ENCODE assay signal across 22 mouse cellular contexts in the genomic region with DNA sequence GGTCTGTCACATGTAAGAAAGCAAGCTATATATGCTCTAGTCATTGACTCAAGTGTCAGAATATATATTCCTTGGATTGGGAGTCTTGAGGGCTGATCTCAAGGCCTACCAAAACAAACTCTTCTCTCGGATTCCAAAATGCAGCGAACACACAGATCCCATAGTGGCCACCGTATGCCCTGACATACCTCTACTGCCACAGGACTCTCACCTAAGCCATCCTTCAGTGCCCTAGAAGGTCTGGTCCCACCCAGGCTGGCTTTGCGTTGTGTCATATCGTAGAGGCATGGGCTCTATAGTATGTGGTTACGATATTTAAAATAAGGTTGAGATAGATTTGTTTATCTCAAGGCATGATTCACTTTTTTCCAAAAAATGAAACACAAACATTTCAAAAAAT.
"Had no signal": no experiment of that assay in that cellular context is flagged by ENCODE, and none has a peak within 500 bp of the region (broad histone marks: within the 10 kb centered on the region; RNA-seq: fewer than 3 reads in every experiment).

No protein-coding gene starts in this region.

- H3K4me3 ChIP-seq: heart, embryonic 12.5 days; heart, embryonic 13.5 days; heart, embryonic 15.5 days; hindbrain, embryonic 10.5 days; hindbrain, embryonic 12.5 days; hindbrain, embryonic 13.5 days; hindbrain, embryonic 15.5 days; intestine, embryonic 15.5 days; kidney, embryonic 15.5 days; layer of hippocampus, adult 2 months; left cerebral cortex, adult 2 months had no signal

- H3K4me1 ChIP-seq: hindbrain, embryonic 10.5 days; hindbrain, embryonic 12.5 days; intestine, embryonic 15.5 days; kidney, embryonic 15.5 days had no signal

- DNase-seq: kidney, adult 11 months; kidney, adult 18-20 months; kidney, adult 9 months; kidney, postnatal 10 days; kidney, postnatal 14 days; kidney, postnatal 25 days; kidney, postnatal 4 days; layer of hippocampus, postnatal 36 days had no signal

- H3K27ac ChIP-seq: heart, embryonic 13.5 days; heart, embryonic 15.5 days; hindbrain, embryonic 10.5 days; hindbrain, embryonic 12.5 days; hindbrain, embryonic 13.5 days; hindbrain, embryonic 14.5 days; hindbrain, embryonic 15.5 days; hindbrain, postnatal 0 days; intestine, embryonic 15.5 days; kidney, embryonic 15.5 days; kidney, postnatal 0 days; layer of hippocampus, adult 2 months; left cerebral cortex, adult 2 months had no signal

- H3K36me3 ChIP-seq: heart, embryonic 12.5 days; heart, embryonic 13.5 days; heart, embryonic 15.5 days; hindbrain, embryonic 10.5 days; hindbrain, embryonic 12.5 days; intestine, embryonic 15.5 days; kidney, embryonic 15.5 days had no signal

- H3K27me3 ChIP-seq: heart, embryonic 12.5 days; heart, embryonic 13.5 days; heart, embryonic 15.5 days; hindbrain, embryonic 12.5 days; hindbrain, embryonic 13.5 days; hindbrain, embryonic 15.5 days; intestine, embryonic 15.5 days; kidney, embryonic 15.5 days had no signal

- H3K9ac ChIP-seq: heart, embryonic 12.5 days; heart, embryonic 13.5 days; heart, embryonic 15.5 days; hindbrain, embryonic 12.5 days; hindbrain, embryonic 13.5 days; hindbrain, embryonic 14.5 days; hindbrain, embryonic 15.5 days; intestine, embryonic 15.5 days; kidney, embryonic 15.5 days had no signal

- H3K9me3 ChIP-seq: heart, embryonic 12.5 days; heart, embryonic 13.5 days; heart, embryonic 15.5 days; hindbrain, embryonic 10.5 days; hindbrain, embryonic 12.5 days; hindbrain, embryonic 13.5 days; hindbrain, embryonic 15.5 days; intestine, embryonic 15.5 days; kidney, embryonic 15.5 days had no signal
